Mouse (Mus musculus) heart, embryonic 16.5 days (tissue): ENCODE measurements around the gene Spag7. TPM values are rescaled to one million over a fixed set of nuclear protein-coding genes. Genes with fewer than 3 reads are reported as not detected.

Experiments used
- ATAC-seq: fragments of 200-750 bp; cut with Nextera tagmentation; replicated peaks from 2 replicates; pipeline ENCODE4 v1.8.0; 2017; ENCODE audit warnings: moderate number of reproducible peaks; ENCODE audit not compliant: insufficient read depth, low FRiP score; ENCODE audit errors: extremely low read depth
- H3K27ac ChIP-seq: fragments of 300-500 bp; sonication (generic); 2 replicates; pipeline ENCODE4 v1.5.1; 2014; ENCODE audit warnings: mild to moderate bottlenecking, low read length, control low read depth, moderate library complexity
- H3K27me3 ChIP-seq: fragments of 300-500 bp; sonication (generic); 2 replicates; pipeline ENCODE4 v1.6.1; 2014; ENCODE audit warnings: low read length, mixed read lengths; ENCODE audit not compliant: control insufficient read depth, insufficient read depth
- H3K36me3 ChIP-seq: fragments of 300-500 bp; sonication (generic); 2 replicates; pipeline ENCODE4 v1.6.1; 2014; ENCODE audit not compliant: control insufficient read depth, insufficient read depth
- H3K4me1 ChIP-seq: fragments of 300-500 bp; sonication (generic); 2 replicates; pipeline ENCODE4 v1.6.1; 2014; ENCODE audit warnings: low read length, mixed read lengths; ENCODE audit not compliant: control insufficient read depth, insufficient read depth
- H3K4me2 ChIP-seq: fragments of 300-500 bp; sonication (generic); 2 replicates; pipeline ENCODE4 v1.6.1; 2014; ENCODE audit warnings: low read depth, mild to moderate bottlenecking, control low read depth, low read length
- H3K4me3 ChIP-seq: fragments of 300-500 bp; sonication (generic); 2 replicates; pipeline ENCODE4 v1.5.1; 2014; ENCODE audit warnings: mild to moderate bottlenecking, control low read depth, low read length
- H3K9ac ChIP-seq: fragments of 300-500 bp; sonication (generic); 2 replicates; pipeline ENCODE4 v1.6.1; 2014; ENCODE audit warnings: low read length, control low read depth
- H3K9me3 ChIP-seq: fragments of 300-500 bp; sonication (generic); replicated peaks from 2 replicates; pipeline ENCODE4 v1.6.1; 2016; ENCODE audit warnings: low read length; ENCODE audit not compliant: control insufficient read depth
- WGBS: fragments of 180-500 bp; shearing (Covaris S2); extraction: QIAGEN DNeasy Blood & Tissue Kit; methylation state at CpG from one replicate; pipeline ENCODE4 v1.1.7; 2014; 5-methylcytosine and 5-hydroxymethylcytosine counted together
- polyA plus RNA-seq: library from polyadenylated mRNA; unstranded; fragments of >200 nt; fragmentation: Nextera tagmentation; extraction: Ambion mirVana; gene quantifications from 2 replicates; pipeline ENCODE4 v1.2.1, GENCODE M21; 2015

Gene Spag7
- polyA plus RNA-seq, 1 experiment from 2014 or later = 186 TPM

DNA sequence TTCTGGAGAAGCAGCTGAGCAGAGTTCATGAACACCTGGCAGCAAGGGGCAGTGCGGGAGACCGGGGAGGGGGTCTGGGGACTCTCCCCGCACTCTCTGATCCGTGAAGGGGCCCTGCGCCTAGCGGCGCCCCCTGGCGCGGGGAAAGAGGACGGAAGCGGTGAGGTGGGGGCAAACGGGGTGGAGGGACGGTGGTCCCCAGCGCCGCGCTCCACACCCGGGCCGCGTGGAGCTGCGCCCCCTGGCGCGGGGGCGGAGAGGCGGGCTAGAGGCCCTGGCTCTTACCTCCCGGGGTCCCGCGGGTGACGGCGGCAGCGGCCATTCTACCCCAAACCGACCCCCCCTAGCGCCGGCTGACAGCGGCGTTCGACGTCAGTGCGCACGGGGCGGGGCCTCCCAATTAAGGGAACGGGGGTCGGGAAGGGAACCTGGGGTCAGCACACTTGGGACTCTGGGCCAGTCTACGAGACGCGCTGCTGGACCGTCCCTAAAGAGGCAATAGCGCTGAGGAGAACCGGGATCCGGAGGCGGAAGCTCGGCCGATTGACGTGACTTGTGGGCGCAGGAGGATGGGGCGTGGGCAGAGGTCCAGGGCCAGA is 18.5 kb upstream of the Spag7 start, which contains the start of gene Camta2:
Gene Camta2, minus strand, starts transcription at position 505 of the 599 bp plus-strand sequence.
- Histone ChIP-seq H3K9ac (peak within 1 kb of the TSS; percentile 92), H3K36me3 (peaks cover 11% of the 10 kb centered on the region; the same call in 1 of the 2 replicates), H3K4me2 (peak within 1 kb of the TSS; percentile 93), H3K27ac (peak within 1 kb of the TSS; percentile 92), H3K4me1 (peaks cover 23% of the 10 kb centered on the region), H3K9me3 (no peaks in the 10 kb centered on the region), H3K27me3 (no peaks in the 10 kb centered on the region), H3K4me3 (peak within 1 kb of the TSS; percentile 86)
- peak; percentile 86 for ATAC-seq
- under 1% methylated on average over 55 of the region's 55 CpGs for WGBS

DNA sequence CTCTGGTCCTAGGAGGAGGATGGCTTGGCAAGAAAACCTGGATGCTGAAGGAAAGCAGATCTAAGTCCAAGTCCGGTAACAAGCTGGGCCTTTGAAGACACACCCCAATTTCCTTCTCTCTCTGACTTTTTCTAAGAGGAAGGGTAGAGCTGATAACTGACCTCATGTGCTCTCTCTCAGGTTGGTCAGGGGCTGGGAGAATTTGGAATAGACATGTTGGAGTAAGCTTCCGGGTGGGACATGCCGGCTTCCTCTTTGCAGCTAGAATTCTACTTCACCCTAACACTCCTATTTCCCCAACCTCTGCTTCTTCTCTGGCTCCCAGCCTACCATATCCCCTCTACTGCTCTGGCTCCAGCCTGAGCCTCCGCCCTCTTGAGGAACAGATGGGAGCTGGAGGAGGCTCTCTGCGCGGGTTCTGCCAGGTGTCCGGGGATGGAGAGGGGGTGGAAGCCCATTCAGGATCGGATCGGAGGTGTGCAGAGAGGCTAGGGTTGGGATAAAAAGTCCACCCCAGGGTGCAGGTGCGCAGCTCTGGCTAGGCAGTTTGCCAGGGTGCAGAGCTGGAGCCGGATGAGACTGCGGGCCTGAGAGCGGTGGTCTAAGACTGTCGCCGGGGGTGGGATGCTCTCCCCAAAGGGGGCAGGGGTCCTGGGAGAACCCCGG is 17.8 kb upstream of the Spag7 start:
- Histone ChIP-seq H3K36me3 (peaks cover 11% of the 10 kb centered on the region; the same call in 1 of the 2 replicates), H3K27ac (peak overlapping the region; percentile 92), H3K9me3 (no peaks in the 10 kb centered on the region), H3K4me1 (peaks cover 27% of the 10 kb centered on the region), H3K9ac (peak overlapping the region; percentile 92), H3K4me3 (peak overlapping the region; percentile 86), H3K4me2 (peak overlapping the region; percentile 93), H3K27me3 (no peaks in the 10 kb centered on the region)
- ATAC-seq = peak; percentile 47
- 3% methylated on average over 16 of the region's 16 CpGs for WGBS

DNA sequence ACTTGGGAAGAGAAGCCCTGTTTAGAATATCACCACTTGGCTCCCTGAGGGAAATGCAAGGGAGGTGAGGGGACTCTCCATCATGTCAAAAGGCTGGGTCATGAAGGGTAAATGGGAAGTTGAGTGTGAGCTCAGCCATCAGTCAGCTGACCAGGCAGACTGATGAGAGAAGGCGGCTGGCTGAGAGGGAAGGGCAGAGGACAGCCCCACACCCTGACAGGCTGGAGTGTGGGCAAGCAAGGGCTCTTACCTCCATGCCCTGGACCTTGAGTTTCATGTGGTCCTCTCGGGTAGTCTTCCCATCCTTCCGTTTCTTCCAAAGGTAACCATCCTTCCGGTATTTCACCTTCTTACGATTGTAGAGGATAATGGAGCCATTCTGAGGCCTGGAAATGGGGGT is 14.4 kb upstream of the Spag7 start:
- no peak for ATAC-seq
- Histone ChIP-seq H3K4me2 (no peak overlapping the region), H3K9ac (no peak overlapping the region), H3K27me3 (no peaks in the 10 kb centered on the region), H3K4me3 (no peak overlapping the region), H3K36me3 (peaks cover 19% of the 10 kb centered on the region; the same call in 1 of the 2 replicates), H3K4me1 (peaks cover 19% of the 10 kb centered on the region), H3K9me3 (no peaks in the 10 kb centered on the region), H3K27ac (no peak overlapping the region)
- WGBS = 83% methylated on average over 5 of the region's 5 CpGs

DNA sequence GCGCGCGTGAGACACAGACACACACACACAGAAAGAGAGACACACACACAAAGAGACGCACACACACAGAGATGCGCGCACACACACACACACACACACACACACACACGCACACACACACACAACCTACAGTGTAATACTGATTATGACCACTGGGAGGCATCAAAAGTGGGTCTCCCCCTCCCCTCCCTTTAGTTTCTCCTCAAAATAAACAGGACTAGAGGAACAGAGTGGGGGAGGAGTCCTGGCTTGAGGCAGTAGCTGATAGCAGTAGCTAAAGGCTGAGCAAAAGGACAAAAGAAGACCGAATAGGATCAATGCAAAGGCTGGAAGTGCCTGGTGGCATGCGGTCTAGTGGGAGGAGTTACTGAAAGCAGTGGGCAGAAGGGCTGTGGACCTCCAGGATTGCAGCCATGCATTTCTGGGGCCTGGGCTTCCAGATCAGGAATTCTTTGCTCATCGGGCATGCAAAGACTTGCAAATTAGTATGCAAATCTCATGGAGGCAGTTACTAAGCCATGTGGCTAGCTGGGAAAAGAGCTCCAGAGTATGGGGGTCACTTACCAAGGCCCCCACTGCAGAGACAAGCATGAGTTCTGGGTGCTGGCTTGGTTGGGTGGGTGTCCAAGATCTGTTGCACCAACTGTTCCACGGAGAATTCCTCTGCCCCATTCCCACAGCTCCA is 12.8 kb upstream of the Spag7 start:
- H3K4me1 ChIP-seq = peaks cover 11% of the 10 kb centered on the region
- peak; percentile 67; the same call in 1 of the 2 replicates for ATAC-seq
- H3K4me2 ChIP-seq = peak overlapping the region; percentile 28; the same call in 1 of the 2 replicates
- no peak overlapping the region for H3K4me3 ChIP-seq
- no peaks in the 10 kb centered on the region for H3K9me3 ChIP-seq
- H3K9ac ChIP-seq = peak overlapping the region; percentile 46
- WGBS = 35% methylated on average over 11 of the region's 11 CpGs
- no peak overlapping the region for H3K27ac ChIP-seq
- H3K27me3 ChIP-seq = no peaks in the 10 kb centered on the region
- peaks cover 19% of the 10 kb centered on the region; the same call in 1 of the 2 replicates for H3K36me3 ChIP-seq

DNA sequence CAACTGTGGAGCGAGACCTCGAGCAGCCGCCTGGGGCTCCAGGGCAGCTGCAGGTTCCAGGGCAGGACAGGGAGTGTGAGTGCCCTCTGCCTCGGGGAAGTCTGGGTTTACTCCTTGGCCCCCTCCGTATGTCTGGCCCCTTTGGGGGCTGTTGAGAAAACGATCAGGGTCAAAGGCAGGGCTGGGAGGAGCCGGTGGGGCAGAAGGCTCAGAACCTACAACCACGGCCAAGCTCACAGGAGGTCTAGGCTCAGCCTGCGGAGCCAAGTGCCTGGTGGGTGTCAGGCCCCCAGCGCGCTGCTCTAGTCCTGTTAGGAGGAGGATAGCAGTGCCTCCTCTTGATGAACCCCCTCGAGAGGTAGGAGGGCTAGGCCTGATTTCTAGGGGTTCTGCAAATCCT is 12.0 kb upstream of the Spag7 start:
- H3K4me3 ChIP-seq = no peak overlapping the region
- H3K9me3 ChIP-seq = no peaks in the 10 kb centered on the region
- ATAC-seq = no peak
- H3K9ac ChIP-seq = no peak overlapping the region
- H3K27ac ChIP-seq = no peak overlapping the region
- no peak overlapping the region for H3K4me2 ChIP-seq
- peaks cover 19% of the 10 kb centered on the region; the same call in 1 of the 2 replicates for H3K36me3 ChIP-seq
- 66% methylated on average over 12 of the region's 12 CpGs for WGBS
- H3K27me3 ChIP-seq = no peaks in the 10 kb centered on the region
- H3K4me1 ChIP-seq = peaks cover 6% of the 10 kb centered on the region

DNA sequence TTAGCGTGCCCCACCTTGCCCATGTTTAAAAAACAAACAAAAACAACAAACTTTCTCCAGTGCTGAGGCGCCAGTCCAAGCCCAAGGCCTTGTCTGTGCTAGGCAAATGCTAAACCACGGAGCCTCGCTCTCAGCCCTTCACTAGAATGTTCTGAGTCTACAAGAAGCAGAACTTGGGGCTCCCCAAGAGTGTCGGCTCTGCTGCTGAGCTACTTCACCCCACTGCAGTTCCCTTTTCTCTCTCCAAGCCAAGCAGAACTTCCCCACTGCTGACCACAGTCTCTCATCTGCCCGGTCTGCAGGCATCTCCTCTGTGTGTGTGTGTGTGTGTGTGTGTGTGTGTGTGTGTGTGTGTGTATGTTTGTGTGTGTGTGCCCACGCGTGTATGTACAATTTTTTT is 10.7 kb upstream of the Spag7 start:
- Histone ChIP-seq H3K9me3 (no peaks in the 10 kb centered on the region), H3K27me3 (no peaks in the 10 kb centered on the region), H3K4me2 (no peak overlapping the region), H3K4me1 (peaks cover 9% of the 10 kb centered on the region), H3K27ac (no peak overlapping the region), H3K9ac (no peak overlapping the region), H3K4me3 (no peak overlapping the region), H3K36me3 (peaks cover 15% of the 10 kb centered on the region; the same call in 1 of the 2 replicates)
- 89% methylated on average over 8 of the region's 8 CpGs for WGBS
- ATAC-seq = no peak

DNA sequence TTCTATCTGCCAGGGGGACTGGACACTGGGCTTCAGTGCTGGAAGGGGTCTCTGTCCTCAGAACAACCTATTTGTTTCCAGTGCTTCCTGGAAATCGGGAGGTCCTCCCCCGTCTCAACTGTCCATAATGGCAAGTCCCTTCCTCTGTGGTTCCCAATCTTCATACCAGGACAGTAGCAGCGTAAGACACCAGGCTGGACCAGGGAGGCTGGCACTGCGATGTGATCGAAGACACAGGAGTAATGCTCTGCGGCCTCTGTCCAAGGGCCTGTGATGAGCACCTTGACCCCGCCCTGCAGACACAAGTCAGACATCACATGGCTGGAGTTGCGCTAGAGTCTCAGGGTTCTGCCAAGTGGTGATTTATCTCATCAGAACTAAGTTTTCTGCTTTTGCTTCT is 10.1 kb upstream of the Spag7 start:
- H3K27ac ChIP-seq = no peak overlapping the region
- ATAC-seq = no peak
- H3K9ac ChIP-seq = no peak overlapping the region
- H3K9me3 ChIP-seq = no peaks in the 10 kb centered on the region
- H3K27me3 ChIP-seq = no peaks in the 10 kb centered on the region
- H3K36me3 ChIP-seq = peaks cover 18% of the 10 kb centered on the region; the same call in 1 of the 2 replicates
- peaks cover 9% of the 10 kb centered on the region for H3K4me1 ChIP-seq
- no peak overlapping the region for H3K4me2 ChIP-seq
- WGBS = 93% methylated on average over 8 of the region's 8 CpGs
- H3K4me3 ChIP-seq = no peak overlapping the region

DNA sequence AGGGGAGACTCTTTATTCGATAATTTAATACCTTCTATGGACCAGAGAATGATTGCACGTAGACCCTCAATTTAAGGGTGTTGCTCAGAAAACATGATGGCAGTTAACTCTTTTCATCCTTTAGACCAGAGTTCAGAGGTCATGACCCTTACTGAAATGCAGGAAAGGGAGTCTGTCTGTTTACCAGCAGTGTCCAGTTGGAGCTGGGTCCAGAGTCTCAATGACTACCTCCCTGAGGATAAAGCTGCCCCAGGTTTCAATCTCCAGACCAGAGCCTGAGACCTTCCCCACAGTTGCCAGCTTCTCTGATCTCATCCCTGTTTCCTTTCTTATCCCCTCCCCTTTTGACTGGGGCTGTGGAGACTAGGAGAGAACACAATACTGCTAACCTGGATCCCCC is 9.4 kb upstream of the Spag7 start:
- 79% methylated on average over 2 of the region's 2 CpGs for WGBS
- H3K4me2 ChIP-seq = no peak overlapping the region
- peaks cover 16% of the 10 kb centered on the region; the same call in 1 of the 2 replicates for H3K36me3 ChIP-seq
- H3K27ac ChIP-seq = no peak overlapping the region
- peaks cover 9% of the 10 kb centered on the region for H3K4me1 ChIP-seq
- no peak for ATAC-seq
- no peak overlapping the region for H3K4me3 ChIP-seq
- H3K9ac ChIP-seq = no peak overlapping the region
- no peaks in the 10 kb centered on the region for H3K9me3 ChIP-seq
- H3K27me3 ChIP-seq = no peaks in the 10 kb centered on the region

DNA sequence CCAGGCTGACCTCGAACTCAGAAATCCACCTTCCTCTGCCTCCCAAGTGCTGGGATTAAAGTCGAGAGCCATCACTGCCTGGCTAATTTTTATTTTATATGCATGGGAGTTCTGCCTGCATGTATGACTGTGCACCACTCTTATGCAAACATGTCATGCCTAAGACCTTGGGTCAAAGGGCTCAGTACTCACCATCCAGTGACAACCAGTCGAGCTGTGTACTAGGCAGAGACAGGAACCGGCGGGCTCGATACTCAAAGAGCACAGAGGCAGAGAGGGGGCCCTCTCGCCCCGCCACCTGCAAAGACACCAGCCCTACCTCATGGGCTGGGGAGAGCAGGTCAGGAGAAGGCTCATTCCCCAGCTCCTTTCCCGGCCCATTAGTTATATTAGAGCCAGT is 8.9 kb upstream of the Spag7 start:
- 80% methylated on average over 9 of the region's 9 CpGs for WGBS
- Histone ChIP-seq H3K27me3 (no peaks in the 10 kb centered on the region), H3K36me3 (peaks cover 17% of the 10 kb centered on the region; the same call in 1 of the 2 replicates), H3K9me3 (no peaks in the 10 kb centered on the region), H3K4me1 (peaks cover 9% of the 10 kb centered on the region), H3K9ac (no peak overlapping the region), H3K27ac (no peak overlapping the region), H3K4me2 (no peak overlapping the region), H3K4me3 (no peak overlapping the region)
- ATAC-seq = no peak
